Mouse (Mus musculus) testis, adult 2 months (tissue): ENCODE data around the gene Apol6. TPM values are rescaled to one million over a fixed set of nuclear protein-coding genes. Genes with fewer than 3 reads are reported as not detected.

Experiments
- H3K27ac ChIP-seq: fragments of 200-500 bp; 2 replicates; pipeline ENCODE4 v1.5.1; 2012; ENCODE audit warnings: low read depth, low read length; ENCODE audit not compliant: control insufficient read depth, insufficient read depth
- H3K27me3 ChIP-seq: fragments of 200-500 bp; 2 replicates; pipeline ENCODE4 v1.6.1; 2012; ENCODE audit warnings: mild to moderate bottlenecking, low read length, moderate library complexity; ENCODE audit not compliant: control insufficient read depth, insufficient read depth
- H3K36me3 ChIP-seq: fragments of 200-500 bp; 2 replicates; pipeline ENCODE4 v1.6.1; 2012; ENCODE audit warnings: mild to moderate bottlenecking, low read length; ENCODE audit not compliant: control insufficient read depth, insufficient read depth
- H3K4me1 ChIP-seq: fragments of 200-500 bp; 2 replicates; pipeline ENCODE4 v1.6.1; 2012; ENCODE audit warnings: low read length; ENCODE audit not compliant: control insufficient read depth, insufficient read depth
- H3K4me3 ChIP-seq: fragments of 200-500 bp; 2 replicates; pipeline ENCODE4 v1.5.1; 2012; ENCODE audit warnings: low read depth, mild to moderate bottlenecking, low read length, moderate library complexity, mixed read lengths; ENCODE audit not compliant: control insufficient read depth
- CTCF ChIP-seq: fragments of 200-500 bp; IDR thresholded peaks from 2 replicates; pipeline ENCODE4 v1.5.1; 2012; ENCODE audit warnings: low read depth, mild to moderate bottlenecking, inconsistent platforms, low read length, moderate library complexity; ENCODE audit not compliant: control insufficient read depth, insufficient read depth, insufficient replicate concordance
- POLR2A ChIP-seq: fragments of 200-500 bp; IDR thresholded peaks from 2 replicates; pipeline ENCODE4 v1.6.1; 2012; ENCODE audit warnings: low read depth, mild to moderate bottlenecking, inconsistent platforms, low read length, moderate library complexity; ENCODE audit not compliant: control insufficient read depth
- polyA plus RNA-seq: library from polyadenylated mRNA; depleted of rRNA; stranded (reverse); fragments of >200 nt; gene quantifications from 2 replicates; pipeline ENCODE4 v1.2.3, GENCODE M21; 2012; rRNA removed

Apol6 gene
- 0.64 and 0.68 TPM in 2 replicates for polyA plus RNA-seq

DNA sequence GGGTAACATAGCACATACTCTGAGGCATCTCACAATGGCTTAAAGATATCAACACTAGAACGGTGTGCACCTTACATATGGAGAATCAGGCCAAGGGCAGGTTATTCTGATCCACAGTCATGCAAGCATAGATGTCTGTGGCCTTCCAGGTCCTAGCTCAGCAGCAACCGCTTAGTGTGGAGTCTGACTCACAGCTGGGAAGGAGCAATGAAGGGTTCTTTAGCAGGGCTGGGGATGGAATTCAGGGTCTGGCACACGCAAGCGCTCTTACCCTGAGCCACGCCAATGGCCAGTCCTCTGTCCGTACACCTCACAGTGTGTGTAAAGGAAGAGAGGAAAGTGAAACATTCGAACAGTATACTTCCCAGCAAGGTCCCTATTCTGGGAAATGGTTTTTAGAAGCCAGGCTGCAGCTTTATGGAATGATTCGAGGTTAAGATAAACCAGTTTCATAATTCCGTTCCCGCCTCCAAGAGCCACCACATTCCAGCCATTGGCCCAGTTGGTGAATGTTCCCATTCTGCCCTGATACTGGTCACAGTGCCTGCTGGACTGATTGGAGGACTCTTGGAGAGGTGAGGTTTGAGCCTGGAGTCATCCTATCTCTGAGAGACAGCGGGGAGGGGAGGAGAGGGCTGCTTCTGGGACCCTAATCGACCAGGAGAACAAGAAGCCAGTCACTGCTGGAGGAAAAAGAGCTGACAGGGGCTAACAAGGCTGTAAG, at the start of gene Apol6:
Apol6 (plus strand) TSS at position 133 of the 724 bp plus-strand sequence.
- H3K27me3 ChIP-seq = no peaks in the 10 kb centered on the region
- H3K36me3 ChIP-seq = no peaks in the 10 kb centered on the region
- H3K4me1 ChIP-seq = no peaks in the 10 kb centered on the region; the same call in 1 of the 2 replicates
- TF ChIP-seq CTCF (no peak), POLR2A (no peak)
- no peak within 1 kb of the TSS for H3K4me3 ChIP-seq
- peak within 1 kb of the TSS; percentile 61 for H3K27ac ChIP-seq

DNA sequence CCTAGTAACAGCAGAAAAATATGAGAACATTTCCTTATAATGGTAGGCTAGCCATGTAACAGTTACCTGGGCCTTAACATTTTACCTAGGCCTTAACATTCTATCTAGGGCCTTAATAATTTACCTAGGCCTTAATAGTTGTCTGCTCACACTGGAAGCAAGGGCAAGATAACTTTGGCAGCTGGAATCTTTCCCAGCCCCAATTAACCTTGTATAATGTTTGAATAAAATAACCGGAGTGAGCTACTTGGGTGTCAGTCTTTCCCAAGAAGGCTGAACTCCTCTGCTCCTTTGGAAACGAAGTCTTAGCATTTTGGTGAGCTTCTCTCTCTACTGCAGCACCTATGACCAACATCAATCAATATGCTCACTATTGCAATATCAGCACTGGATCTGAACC, 46.5 kb upstream of the Apol6 start:
- Histone ChIP-seq H3K27me3 (no peaks in the 10 kb centered on the region), H3K27ac (no peak overlapping the region), H3K36me3 (no peaks in the 10 kb centered on the region), H3K4me3 (no peak overlapping the region), H3K4me1 (peaks cover 9% of the 10 kb centered on the region)
- TF ChIP-seq POLR2A (no peak), CTCF (no peak)

DNA sequence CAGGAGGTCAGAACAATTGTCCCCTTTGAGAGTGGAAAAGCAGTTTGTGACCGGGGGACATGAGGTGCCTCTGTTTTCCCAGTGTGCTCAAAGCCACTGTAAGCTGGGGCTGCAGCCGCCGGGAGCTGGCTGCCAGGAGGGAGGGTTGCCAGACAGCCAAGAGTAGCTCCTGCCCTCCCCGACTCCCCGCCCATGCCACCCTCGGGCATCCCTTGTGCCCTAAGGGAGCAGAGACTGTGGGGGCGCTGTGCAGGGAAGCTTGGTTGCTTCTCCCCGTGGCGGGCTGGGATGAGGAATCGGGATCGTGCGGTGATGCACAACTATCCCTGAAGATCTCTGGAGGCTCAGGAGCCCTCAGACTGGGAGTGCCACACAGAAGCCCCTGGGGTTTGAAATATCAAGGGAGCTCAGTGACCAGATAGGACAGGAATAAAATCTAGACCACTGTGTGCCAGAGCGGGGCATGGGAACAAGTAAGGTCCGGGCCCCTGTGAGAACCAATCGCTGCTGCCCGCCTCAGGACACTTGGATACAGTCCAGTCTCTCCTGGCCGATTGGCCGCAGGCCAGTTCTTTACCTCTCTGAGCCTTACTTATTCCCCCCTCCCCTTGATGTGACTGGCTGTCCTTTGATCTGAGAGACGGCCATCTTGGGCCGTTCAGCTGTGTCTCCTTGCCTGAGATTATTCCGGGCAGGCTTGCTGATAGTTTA, 45.5 kb upstream of the Apol6 start:
- no peak for TF ChIP-seq CTCF
- TF ChIP-seq POLR2A = no peak
- Histone ChIP-seq H3K27me3 (no peaks in the 10 kb centered on the region), H3K4me1 (peaks cover 9% of the 10 kb centered on the region), H3K36me3 (no peaks in the 10 kb centered on the region), H3K4me3 (peak overlapping the region; percentile 12; the same call in 1 of the 2 replicates), H3K27ac (no peak overlapping the region)

DNA sequence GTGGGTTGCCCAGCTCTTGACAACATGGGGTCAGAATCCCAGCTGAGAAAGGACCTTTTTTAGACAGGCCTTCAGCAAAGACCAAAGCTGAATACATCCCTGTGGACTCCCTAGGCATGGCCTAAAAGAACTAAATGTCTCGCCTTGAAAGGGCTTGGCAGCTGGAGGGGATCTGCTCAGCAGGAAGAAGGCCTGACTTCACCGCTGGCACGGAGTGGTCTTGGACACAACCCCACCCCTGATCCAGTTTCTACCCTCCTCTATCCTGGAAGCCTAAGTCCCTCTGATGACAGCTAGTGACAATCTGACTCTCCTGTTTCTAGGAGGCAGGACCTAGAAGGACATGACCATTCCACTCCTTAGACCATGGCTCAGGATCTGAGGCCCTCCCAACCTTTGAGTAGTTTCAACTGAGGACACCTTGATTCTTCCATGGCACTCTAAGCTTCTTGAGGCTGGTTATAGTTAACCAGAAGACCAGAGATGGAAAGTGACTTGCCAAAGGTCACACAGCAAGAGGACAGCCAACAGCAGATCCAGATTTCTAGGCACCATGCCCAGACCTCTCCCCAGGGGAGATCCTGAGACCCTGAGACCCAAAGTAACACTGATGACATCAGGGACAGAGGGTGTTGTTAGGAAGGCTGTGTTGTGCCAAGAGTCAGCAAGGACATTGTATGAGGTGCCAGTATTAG, 41.2 kb upstream of the Apol6 start:
- no peaks in the 10 kb centered on the region for H3K36me3 ChIP-seq
- H3K4me1 ChIP-seq = peaks cover 7% of the 10 kb centered on the region
- no peaks in the 10 kb centered on the region for H3K27me3 ChIP-seq
- peak overlapping the region; percentile 34; the same call in 1 of the 2 replicates for H3K4me3 ChIP-seq
- peak overlapping the region; percentile 57 for H3K27ac ChIP-seq
- TF ChIP-seq POLR2A = no peak
- TF ChIP-seq CTCF = no peak

DNA sequence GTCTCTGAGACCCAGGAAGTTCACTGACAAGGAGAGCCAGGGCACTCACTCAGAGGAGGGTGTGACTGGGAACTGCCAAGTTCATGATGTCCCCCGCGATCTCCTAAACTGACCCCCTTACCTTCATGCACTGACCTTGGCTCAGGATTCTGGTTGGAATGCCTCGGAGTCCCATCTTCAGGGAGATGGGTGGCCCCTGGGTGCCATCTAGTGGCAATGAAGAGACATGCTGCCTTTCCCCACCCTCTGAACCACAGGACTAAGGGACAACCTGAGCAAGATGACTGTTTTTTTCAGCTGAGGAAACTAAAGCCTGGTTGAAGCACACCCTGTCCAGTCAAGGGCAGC, 40.7 kb upstream of the Apol6 start:
- no peaks in the 10 kb centered on the region for H3K27me3 ChIP-seq
- H3K27ac ChIP-seq = no peak overlapping the region; the same call in 1 of the 2 replicates
- no peak overlapping the region for H3K4me3 ChIP-seq
- peaks cover 6% of the 10 kb centered on the region for H3K4me1 ChIP-seq
- no peak for TF ChIP-seq POLR2A
- peak; percentile 80; the same call in 1 of the 2 replicates for TF ChIP-seq CTCF
- H3K36me3 ChIP-seq = no peaks in the 10 kb centered on the region

DNA sequence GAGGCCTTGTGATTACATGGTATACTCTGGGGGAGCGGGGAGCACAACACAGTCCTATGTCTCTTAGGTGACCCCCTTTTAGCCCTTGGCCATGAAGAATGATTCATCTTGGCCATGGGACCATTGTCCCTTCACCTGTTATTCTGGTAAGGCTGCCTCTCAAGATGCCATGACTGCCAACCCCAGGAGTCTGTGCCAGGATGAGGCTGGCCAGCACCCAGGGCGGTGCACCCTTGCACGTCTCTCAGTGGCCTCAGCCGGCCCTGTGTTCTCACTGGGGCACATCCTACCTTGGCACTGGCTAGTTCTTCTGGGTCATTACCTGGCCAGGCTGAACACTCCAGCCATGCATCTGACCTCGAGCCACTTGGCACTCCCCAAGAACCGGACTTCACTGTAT, 35.7 kb upstream of the Apol6 start:
- Histone ChIP-seq H3K27ac (no peak overlapping the region), H3K36me3 (no peaks in the 10 kb centered on the region), H3K4me3 (no peak overlapping the region), H3K4me1 (no peaks in the 10 kb centered on the region), H3K27me3 (no peaks in the 10 kb centered on the region)
- TF ChIP-seq POLR2A (no peak), CTCF (no peak)

DNA sequence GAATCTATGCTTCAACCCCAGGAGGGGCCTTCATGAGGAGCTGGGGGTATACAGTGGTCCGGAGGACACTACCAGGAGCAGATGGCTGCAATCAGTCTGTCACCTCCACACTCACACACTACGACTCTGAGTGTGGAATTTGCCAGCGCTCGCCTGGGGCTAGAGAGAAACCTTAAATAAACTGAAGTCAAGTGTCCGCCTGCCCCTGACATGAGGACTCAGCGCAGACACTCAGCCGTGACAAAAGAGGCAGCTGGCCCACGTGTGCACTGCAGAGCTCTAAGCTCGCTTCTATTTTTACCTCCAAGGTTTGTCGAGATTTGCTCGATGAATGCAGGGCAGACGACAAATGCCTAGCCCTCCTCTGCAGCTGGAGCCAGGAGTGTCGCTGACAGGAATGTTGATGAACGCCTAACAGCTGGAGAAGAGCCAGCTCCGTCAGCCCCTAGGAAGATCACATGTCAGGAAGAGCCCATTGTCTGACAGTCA, 30.7 kb upstream of the Apol6 start:
- TF ChIP-seq CTCF (no peak), POLR2A (no peak)
- Histone ChIP-seq H3K27ac (no peak overlapping the region), H3K4me1 (no peaks in the 10 kb centered on the region), H3K4me3 (no peak overlapping the region), H3K36me3 (no peaks in the 10 kb centered on the region), H3K27me3 (no peaks in the 10 kb centered on the region)
